ENCODE assay signal across 24 mouse cellular contexts in genomic region chr3:27705056-27705455, GRCm38 (mm10). TPM values are rescaled to one million over a fixed set of nuclear protein-coding genes. Genes with fewer than 3 reads are reported as not detected.
DNase-seq lines count a peak whose midpoint lies in the region; ATAC-seq and TF ChIP-seq lines count a peak whose summit lies in the region.
"Had no signal": no experiment of that assay in that cellular context is flagged by ENCODE, and none has a peak within 500 bp of the region (broad histone marks: within the 10 kb centered on the region; RNA-seq: fewer than 3 reads in every experiment).

No protein-coding gene starts in this region.

- ATAC-seq in heart, postnatal 0 days (ENCODE audit: insufficient read depth, low read depth) = no peak
- ATAC-seq in lung, embryonic 16.5 days (ENCODE audit: low read depth) = no peak
- no peak for ATAC-seq in stomach, embryonic 16.5 days (ENCODE audit: insufficient read depth, low FRiP score)
- ATAC-seq: forebrain, embryonic 14.5 days; hindbrain, postnatal 0 days; midbrain, embryonic 15.5 days had no signal

- peaks cover 41% of the 10 kb centered on the region for H3K4me1 ChIP-seq in heart, postnatal 0 days (ENCODE audit: control insufficient read depth, insufficient read depth)
- H3K4me1 ChIP-seq in lung, embryonic 16.5 days (replicated peaks; ENCODE audit: control insufficient read depth, insufficient read depth, low read length) = peaks cover 41% of the 10 kb centered on the region
- H3K4me1 ChIP-seq in stomach, embryonic 16.5 days (ENCODE audit: control insufficient read depth, insufficient read depth, low read length) = peaks cover 36% of the 10 kb centered on the region

- 18% methylated on average over 4 of the region's 4 CpGs for WGBS in heart, postnatal 0 days
- WGBS in lung, embryonic 16.5 days = 30% methylated on average over 4 of the region's 4 CpGs
- 36% methylated on average over 4 of the region's 4 CpGs for WGBS in stomach, embryonic 16.5 days

- H3K4me2 ChIP-seq in heart, postnatal 0 days (ENCODE audit: low read depth, low read length) = no peak overlapping the region
- no peak overlapping the region for H3K4me2 ChIP-seq in lung, embryonic 16.5 days (ENCODE audit: low read depth, low read length)
- no peak overlapping the region for H3K4me2 ChIP-seq in stomach, embryonic 16.5 days (ENCODE audit: low read depth, low read length)
- H3K4me2 ChIP-seq: embryonic facial prominence, embryonic 12.5 days; midbrain, embryonic 15.5 days had no signal

- H3K9me3 ChIP-seq in heart, postnatal 0 days (replicated peaks; ENCODE audit: control insufficient read depth, low read length) = no peaks in the 10 kb centered on the region
- no peaks in the 10 kb centered on the region for H3K9me3 ChIP-seq in lung, embryonic 16.5 days (ENCODE audit: control insufficient read depth, low read length)
- no peaks in the 10 kb centered on the region for H3K9me3 ChIP-seq in stomach, embryonic 16.5 days (replicated peaks; ENCODE audit: control insufficient read depth, low read length)
- H3K9me3 ChIP-seq: embryonic facial prominence, embryonic 12.5 days; megakaryocyte, embryonic 14.5 days; midbrain, embryonic 15.5 days had no signal

- no peak overlapping the region for H3K9ac ChIP-seq in heart, postnatal 0 days (replicated peaks; ENCODE audit: low read depth, low read length)
- H3K9ac ChIP-seq in lung, embryonic 16.5 days (ENCODE audit: low read length) = 0 out of 2 replicates have a peak overlapping the region, but pooled peaks have one; percentile 10
- H3K9ac ChIP-seq in stomach, embryonic 16.5 days (ENCODE audit: low read length) = no peak overlapping the region
- H3K9ac ChIP-seq: embryonic facial prominence, embryonic 12.5 days; midbrain, embryonic 15.5 days had no signal

- intact Hi-C loops in heart, postnatal 36 days (cut with DNase I) = loop anchor here (5.0 kb wide), 2 partner anchors 33 to 48 kb away; no protein-coding TSS in a partner anchor

- peak; percentile 86 for DNase-seq in heart, adult 11 months
- DNase-seq in heart, postnatal 36 days = no peak
- DNase-seq in heart, postnatal 0 days (ENCODE audit: low spot score) = no peak
- DNase-seq in heart, adult 8-10 months (ENCODE audit: low spot score) = no peak
- no peak for DNase-seq in lung, postnatal 25 days (ENCODE audit: low spot score)
- no peak for DNase-seq in natural killer cell, adult 2 months (ENCODE audit: low spot score in 2 of 2)
- DNase-seq: B cell, adult 2 months; cerebellum, adult 9-11 months; gastrocnemius, postnatal 14 days; kidney, adult 8-10 months; kidney, postnatal 4 days; layer of hippocampus, adult 9-11 months; left cerebral cortex, postnatal 4 days; lung, adult 2 months; right cerebral cortex, postnatal 14 days; thymus, postnatal 36 days had no signal

- no peak overlapping the region for H3K4me3 ChIP-seq in heart, postnatal 0 days (ENCODE audit: low read depth, low read length)
- no peak overlapping the region for H3K4me3 ChIP-seq in lung, embryonic 16.5 days (ENCODE audit: low read length)
- no peak overlapping the region for H3K4me3 ChIP-seq in stomach, embryonic 16.5 days (replicated peaks; ENCODE audit: low read length)
- H3K4me3 ChIP-seq: embryonic facial prominence, embryonic 12.5 days; left cerebral cortex, adult 2 months; megakaryocyte, embryonic 14.5 days; midbrain, embryonic 15.5 days had no signal

- H3K36me3 ChIP-seq in heart, postnatal 0 days (replicated peaks; ENCODE audit: control insufficient read depth, insufficient read depth, low read length) = 0 out of 2 replicates have a peak, but pooled peaks cover 3% of the 10 kb centered on the region
- H3K36me3 ChIP-seq in lung, embryonic 16.5 days (ENCODE audit: control insufficient read depth, insufficient read depth, low read length) = peaks cover 2% of the 10 kb centered on the region; the same call in 1 of the 2 replicates
- H3K36me3 ChIP-seq in stomach, embryonic 16.5 days (ENCODE audit: control insufficient read depth, insufficient read depth, low read length) = no peaks in the 10 kb centered on the region
- H3K36me3 ChIP-seq: embryonic facial prominence, embryonic 12.5 days; midbrain, embryonic 15.5 days had no signal

- H3K27ac ChIP-seq in heart, postnatal 0 days (ENCODE audit: low read depth) = peak overlapping the region; percentile 46
- peak overlapping the region; percentile 67 for H3K27ac ChIP-seq in lung, embryonic 16.5 days (ENCODE audit: low read length)
- peak overlapping the region; percentile 31; the same call in 1 of the 2 replicates for H3K27ac ChIP-seq in stomach, embryonic 16.5 days (ENCODE audit: low read length)
- H3K27ac ChIP-seq: embryonic facial prominence, embryonic 12.5 days; hindbrain, postnatal 0 days; left cerebral cortex, adult 2 months; midbrain, embryonic 15.5 days had no signal

- no peaks in the 10 kb centered on the region for H3K27me3 ChIP-seq in heart, postnatal 0 days (ENCODE audit: control insufficient read depth, insufficient read depth, low read length)
- H3K27me3 ChIP-seq in lung, embryonic 16.5 days (ENCODE audit: control insufficient read depth, insufficient read depth, low read depth, low read length) = no peaks in the 10 kb centered on the region
- H3K27me3 ChIP-seq in stomach, embryonic 16.5 days (ENCODE audit: control insufficient read depth, insufficient read depth, low read length) = no peaks in the 10 kb centered on the region
- H3K27me3 ChIP-seq: embryonic facial prominence, embryonic 12.5 days; midbrain, embryonic 15.5 days had no signal

- no peak for TF ChIP-seq EP300 in heart, postnatal 0 days (IDR thresholded peaks at IDR 0.05; ENCODE audit: low read depth)

- TF ChIP-seq CTCF in heart, postnatal 0 days (IDR thresholded peaks at IDR 0.05; ENCODE audit: low read depth) = no peak

RNA-seq across cellular contexts. Expression of gene Fndc3b, which starts 6.1 kb away (rescaled TPM):
- total RNA-seq in heart, postnatal 36 days (2021) = 10 to 100 TPM; 58.3 to 58.7 TPM
- 44.1 and 57.1 TPM in 2 replicates for total RNA-seq in heart, postnatal 0 days (2014; rRNA removed; ENCODE audit: low replicate concordance)
- polyA plus RNA-seq in heart, postnatal 0 days (2015; fragmentation: Nextera tagmentation; extraction: Ambion mirVana) = 13.8 and 16.4 TPM in 2 replicates
- 10 to 100 TPM; 41.8 to 50.5 (median 49.8) TPM for total RNA-seq in heart, adult 8-10 months (2022)
- 36.3 and 36.9 TPM in 2 replicates for polyA plus RNA-seq in lung, embryonic 16.5 days (2015; fragmentation: Nextera tagmentation; extraction: Ambion mirVana)
- polyA plus RNA-seq in stomach, embryonic 16.5 days (2015; fragmentation: Nextera tagmentation; extraction: Ambion mirVana) = 27.7 and 28.6 TPM in 2 replicates
